Mouse (Mus musculus) midbrain, embryonic 10.5 days (tissue): ENCODE data around the gene Ddx23. TPM values are rescaled to one million over a fixed set of nuclear protein-coding genes. Genes with fewer than 3 reads are reported as not detected.
A peak's percentile ranks its signal among the peaks of the same experiment; 100 is the strongest.

Experiments used
- DNase-seq: peaks from one replicate; pipeline ENCODE4 v3.0.0-alpha.2; 2017; ENCODE audit warnings: low spot score
- H3K27ac ChIP-seq: fragments of 300-500 bp; sonication (generic); replicated peaks from 2 replicates; pipeline ENCODE4 v1.5.1; 2016; ENCODE audit warnings: mild to moderate bottlenecking
- H3K27me3 ChIP-seq: fragments of 300-500 bp; sonication (generic); 2 replicates; pipeline ENCODE4 v1.6.1; 2016; ENCODE audit warnings: low read depth, mild to moderate bottlenecking; ENCODE audit not compliant: poor library complexity, severe bottlenecking
- H3K36me3 ChIP-seq: fragments of 300-500 bp; sonication (generic); 2 replicates; pipeline ENCODE4 v1.6.1; 2016; ENCODE audit warnings: mild to moderate bottlenecking, moderate library complexity
- H3K4me1 ChIP-seq: fragments of 300-500 bp; sonication (generic); 2 replicates; pipeline ENCODE4 v1.6.1; 2016
- H3K4me3 ChIP-seq: fragments of 300-500 bp; sonication (generic); 2 replicates; pipeline ENCODE4 v1.5.1; 2016; ENCODE audit warnings: mild to moderate bottlenecking, moderate library complexity
- H3K9me3 ChIP-seq: fragments of 300-500 bp; sonication (generic); replicated peaks from 2 replicates; pipeline ENCODE4 v1.6.1; 2016; ENCODE audit warnings: mild to moderate bottlenecking
- WGBS: fragments of 180-500 bp; shearing (Covaris S2); methylation state at CpG from one replicate; pipeline ENCODE4 v1.1.7; 2016; 5-methylcytosine and 5-hydroxymethylcytosine counted together
- polyA plus RNA-seq: library from polyadenylated mRNA; unstranded; fragments of >200 nt; fragmentation: Nextera tagmentation; extraction: Ambion mirVana; gene quantifications from 2 replicates; pipeline ENCODE4 v1.2.1, GENCODE M21; 2016

Ddx23 gene
- 27.2 and 30.8 TPM in 2 replicates for polyA plus RNA-seq

GRCm38 (mm10) chr15:98662567-98663545 lies at the start of gene Ddx23:
Gene Ddx23 (minus strand): TSS chr15:98662894.
- WGBS = 4% methylated on average over 48 of the region's 48 CpGs
- Histone ChIP-seq H3K4me1 (peaks cover 18% of the 10 kb centered on the region), H3K27me3 (no peaks in the 10 kb centered on the region), H3K4me3 (peak within 1 kb of the TSS; percentile 87), H3K27ac (peak within 1 kb of the TSS; percentile 97), H3K36me3 (peaks cover 31% of the 10 kb centered on the region), H3K9me3 (no peaks in the 10 kb centered on the region)
- DNase-seq = peak; percentile 96

GRCm38 (mm10) chr15:98710442-98710841 lies 47.7 kb upstream of the Ddx23 start:
- Histone ChIP-seq H3K4me3 (no peak overlapping the region), H3K9me3 (no peaks in the 10 kb centered on the region), H3K4me1 (peaks cover 5% of the 10 kb centered on the region), H3K27me3 (peaks cover 22% of the 10 kb centered on the region; the same call in 1 of the 2 replicates), H3K27ac (no peak overlapping the region), H3K36me3 (no peaks in the 10 kb centered on the region)
- DNase-seq = peak; percentile 79
- 18% methylated on average over 9 of the region's 9 CpGs for WGBS

GRCm38 (mm10) chr15:98707766-98708372 lies 45.2 kb upstream of the Ddx23 start, which contains the start of gene Ccdc65:
Gene Ccdc65 (plus strand): TSS chr15:98708207.
- Histone ChIP-seq H3K27me3 (peaks cover 39% of the 10 kb centered on the region), H3K4me3 (peak within 1 kb of the TSS; percentile 48), H3K36me3 (no peaks in the 10 kb centered on the region), H3K27ac (no peak within 1 kb of the TSS), H3K9me3 (no peaks in the 10 kb centered on the region), H3K4me1 (peaks cover 5% of the 10 kb centered on the region)
- WGBS = 22% methylated on average over 16 of the region's 16 CpGs
- peak; percentile 77 for DNase-seq

GRCm38 (mm10) chr15:98704312-98704711 lies 41.6 kb upstream of the Ddx23 start:
- 67% methylated on average over 9 of the region's 9 CpGs for WGBS
- peaks cover 68% of the 10 kb centered on the region for H3K27me3 ChIP-seq

GRCm38 (mm10) chr15:98699190-98700105 lies 36.8 kb upstream of the Ddx23 start:
- Histone ChIP-seq H3K36me3 (no peaks in the 10 kb centered on the region), H3K4me3 (peak overlapping the region; percentile 56), H3K27me3 (peaks cover 45% of the 10 kb centered on the region), H3K4me1 (peaks cover 13% of the 10 kb centered on the region), H3K9me3 (no peaks in the 10 kb centered on the region), H3K27ac (peak overlapping the region; percentile 55)
- 6% methylated on average over 40 of the region's 40 CpGs for WGBS
- DNase-seq = peak; percentile 92

More at GRCm38 (mm10) chr15:98704312-98704711, 41.6 kb upstream of the Ddx23 start:
- DNase-seq = no peak
- Histone ChIP-seq H3K9me3 (no peaks in the 10 kb centered on the region), H3K36me3 (no peaks in the 10 kb centered on the region), H3K27ac (no peak overlapping the region), H3K4me3 (no peak overlapping the region), H3K4me1 (peaks cover 12% of the 10 kb centered on the region)

- Histone ChIP-seq H3K27ac (no peak overlapping the region), H3K27me3 (peaks cover 20% of the 10 kb centered on the region), H3K4me3 (no peak overlapping the region), H3K4me1 (peaks cover 29% of the 10 kb centered on the region), H3K9me3 (no peaks in the 10 kb centered on the region), H3K36me3 (no peaks in the 10 kb centered on the region)
- WGBS = 58% methylated on average over 8 of the region's 8 CpGs
- no peak for DNase-seq
These were observed 33.5 kb upstream of the Ddx23 start for GRCm38 (mm10) chr15:98696216-98696615.

- Histone ChIP-seq H3K4me1 (peaks cover 34% of the 10 kb centered on the region), H3K27me3 (peaks cover 15% of the 10 kb centered on the region), H3K9me3 (no peaks in the 10 kb centered on the region), H3K27ac (no peak overlapping the region), H3K4me3 (no peak overlapping the region), H3K36me3 (no peaks in the 10 kb centered on the region)
- DNase-seq = no peak
- 67% methylated on average over 9 of the region's 9 CpGs for WGBS
These were observed 33.0 kb upstream of the Ddx23 start for GRCm38 (mm10) chr15:98695726-98696125.

GRCm38 (mm10) chr15:98692171-98692715 lies 29.5 kb upstream of the Ddx23 start:
- H3K27me3 ChIP-seq = no peaks in the 10 kb centered on the region
- no peaks in the 10 kb centered on the region for H3K9me3 ChIP-seq
- peak overlapping the region; percentile 14; the same call in 1 of the 2 replicates for H3K4me3 ChIP-seq
- peaks cover 56% of the 10 kb centered on the region for H3K4me1 ChIP-seq
- no peaks in the 10 kb centered on the region for H3K36me3 ChIP-seq
- H3K27ac ChIP-seq = peak overlapping the region; percentile 86
- 52% methylated on average over 11 of the region's 11 CpGs for WGBS
- no peak for DNase-seq

- Histone ChIP-seq H3K27me3 (no peaks in the 10 kb centered on the region), H3K4me1 (peaks cover 56% of the 10 kb centered on the region), H3K9me3 (no peaks in the 10 kb centered on the region), H3K27ac (peak overlapping the region; percentile 86), H3K36me3 (no peaks in the 10 kb centered on the region), H3K4me3 (peak overlapping the region; percentile 37)
- DNase-seq = peak; percentile 83
- 6% methylated on average over 7 of the region's 7 CpGs for WGBS
These were observed 28.9 kb upstream of the Ddx23 start for GRCm38 (mm10) chr15:98691486-98692147.

GRCm38 (mm10) chr15:98689682-98690081 lies 27.0 kb upstream of the Ddx23 start:
- Histone ChIP-seq H3K27ac (peak overlapping the region; percentile 86), H3K36me3 (no peaks in the 10 kb centered on the region), H3K4me1 (peaks cover 51% of the 10 kb centered on the region), H3K4me3 (no peak overlapping the region), H3K27me3 (no peaks in the 10 kb centered on the region; the same call in 1 of the 2 replicates), H3K9me3 (no peaks in the 10 kb centered on the region)
- 89% methylated on average over 2 of the region's 2 CpGs for WGBS
- DNase-seq = no peak

GRCm38 (mm10) chr15:98685926-98686325 lies 23.2 kb upstream of the Ddx23 start:
- Histone ChIP-seq H3K27ac (no peak overlapping the region), H3K36me3 (no peaks in the 10 kb centered on the region), H3K9me3 (no peaks in the 10 kb centered on the region), H3K4me1 (peaks cover 32% of the 10 kb centered on the region), H3K4me3 (no peak overlapping the region), H3K27me3 (no peaks in the 10 kb centered on the region; the same call in 1 of the 2 replicates)
- no peak for DNase-seq
- 73% methylated on average over 3 of the region's 3 CpGs for WGBS
